Mouse (Mus musculus): ENCODE measurements around the gene Slc44a1. TPM values are rescaled to one million over a fixed set of nuclear protein-coding genes. Genes with fewer than 3 reads are reported as not detected.

The Slc44a1 gene
- polyA plus RNA-seq, 1 experiment from 2014 or later: 4.8 TPM

- Histone ChIP-seq H3K9ac (ENCODE audit: low read depth, low read length) (no peak overlapping the region), H3K9me3 (ENCODE audit: control insufficient read depth, low read length) (no peaks in the 10 kb centered on the region), H3K27me3 (replicated peaks; ENCODE audit: control insufficient read depth, insufficient read depth, low read length) (no peaks in the 10 kb centered on the region), H3K4me3 (ENCODE audit: low read length) (no peak overlapping the region), H3K27ac (ENCODE audit: low read depth, low read length) (no peak overlapping the region), H3K4me1 (ENCODE audit: control insufficient read depth, insufficient read depth, low read depth, low read length) (no peaks in the 10 kb centered on the region), H3K4me2 (ENCODE audit: low read length) (no peak overlapping the region), H3K36me3 (ENCODE audit: control insufficient read depth, insufficient read depth, low read length) (no peaks in the 10 kb centered on the region)
- WGBS: 84% methylated on average over 3 of the region's 3 CpGs
- no peak for ATAC-seq
Observed at GRCm38 (mm10) chr4:53458503-53458902, 18.3 kb downstream of the Slc44a1 start.

GRCm38 (mm10) chr4:53459697-53460096, 19.5 kb downstream of the Slc44a1 start:
- H3K27ac ChIP-seq (ENCODE audit: low read depth, low read length): no peak overlapping the region
- H3K4me2 ChIP-seq (ENCODE audit: low read length): no peak overlapping the region
- no peaks in the 10 kb centered on the region for H3K4me1 ChIP-seq (ENCODE audit: control insufficient read depth, insufficient read depth, low read depth, low read length)
- no peak overlapping the region for H3K9ac ChIP-seq (ENCODE audit: low read depth, low read length)
- no peak overlapping the region for H3K4me3 ChIP-seq (ENCODE audit: low read length)
- ATAC-seq: no peak
- no peaks in the 10 kb centered on the region for H3K27me3 ChIP-seq (replicated peaks; ENCODE audit: control insufficient read depth, insufficient read depth, low read length)
- no peaks in the 10 kb centered on the region for H3K9me3 ChIP-seq (ENCODE audit: control insufficient read depth, low read length)
- no peaks in the 10 kb centered on the region for H3K36me3 ChIP-seq (ENCODE audit: control insufficient read depth, insufficient read depth, low read length)
- 86% methylated on average over 7 of the region's 7 CpGs for WGBS

GRCm38 (mm10) chr4:53461026-53461425, 20.8 kb downstream of the Slc44a1 start:
- Histone ChIP-seq H3K9me3 (ENCODE audit: control insufficient read depth, low read length) (no peaks in the 10 kb centered on the region), H3K27me3 (replicated peaks; ENCODE audit: control insufficient read depth, insufficient read depth, low read length) (no peaks in the 10 kb centered on the region), H3K9ac (ENCODE audit: low read depth, low read length) (no peak overlapping the region), H3K36me3 (ENCODE audit: control insufficient read depth, insufficient read depth, low read length) (no peaks in the 10 kb centered on the region), H3K4me2 (ENCODE audit: low read length) (no peak overlapping the region), H3K4me3 (ENCODE audit: low read length) (no peak overlapping the region), H3K27ac (ENCODE audit: low read depth, low read length) (no peak overlapping the region), H3K4me1 (ENCODE audit: control insufficient read depth, insufficient read depth, low read depth, low read length) (no peaks in the 10 kb centered on the region)
- 69% methylated on average over 4 of the region's 4 CpGs for WGBS
- no peak for ATAC-seq

- no peak overlapping the region for H3K4me3 ChIP-seq (ENCODE audit: low read length)
- no peaks in the 10 kb centered on the region for H3K4me1 ChIP-seq (ENCODE audit: control insufficient read depth, insufficient read depth, low read depth, low read length)
- ATAC-seq: no peak
- no peak overlapping the region for H3K9ac ChIP-seq (ENCODE audit: low read depth, low read length)
- no peak overlapping the region for H3K4me2 ChIP-seq (ENCODE audit: low read length)
- no peak overlapping the region for H3K27ac ChIP-seq (ENCODE audit: low read depth, low read length)
- no peaks in the 10 kb centered on the region for H3K9me3 ChIP-seq (ENCODE audit: control insufficient read depth, low read length)
- WGBS: 83% methylated on average over 5 of the region's 5 CpGs
- H3K27me3 ChIP-seq (replicated peaks; ENCODE audit: control insufficient read depth, insufficient read depth, low read length): no peaks in the 10 kb centered on the region
- H3K36me3 ChIP-seq (ENCODE audit: control insufficient read depth, insufficient read depth, low read length): no peaks in the 10 kb centered on the region
Observed at GRCm38 (mm10) chr4:53462069-53462468, 21.9 kb downstream of the Slc44a1 start.

- ATAC-seq: no peak; the same call in 1 of the 2 replicates
- H3K27ac ChIP-seq (ENCODE audit: low read depth, low read length): no peak overlapping the region
- H3K4me1 ChIP-seq (ENCODE audit: control insufficient read depth, insufficient read depth, low read depth, low read length): no peaks in the 10 kb centered on the region
- WGBS: 87% methylated on average over 18 of the region's 18 CpGs
- H3K9me3 ChIP-seq (ENCODE audit: control insufficient read depth, low read length): no peaks in the 10 kb centered on the region
- H3K27me3 ChIP-seq (replicated peaks; ENCODE audit: control insufficient read depth, insufficient read depth, low read length): no peaks in the 10 kb centered on the region
- no peak overlapping the region for H3K9ac ChIP-seq (ENCODE audit: low read depth, low read length)
- no peaks in the 10 kb centered on the region for H3K36me3 ChIP-seq (ENCODE audit: control insufficient read depth, insufficient read depth, low read length)
- no peak overlapping the region for H3K4me2 ChIP-seq (ENCODE audit: low read length)
- H3K4me3 ChIP-seq (ENCODE audit: low read length): no peak overlapping the region
Observed at GRCm38 (mm10) chr4:53462505-53463251, 22.5 kb downstream of the Slc44a1 start.

- Histone ChIP-seq H3K36me3 (ENCODE audit: control insufficient read depth, insufficient read depth, low read length) (no peaks in the 10 kb centered on the region), H3K9ac (ENCODE audit: low read depth, low read length) (no peak overlapping the region), H3K9me3 (ENCODE audit: control insufficient read depth, low read length) (no peaks in the 10 kb centered on the region), H3K27ac (ENCODE audit: low read depth, low read length) (no peak overlapping the region), H3K4me2 (ENCODE audit: low read length) (no peak overlapping the region), H3K4me1 (ENCODE audit: control insufficient read depth, insufficient read depth, low read depth, low read length) (no peaks in the 10 kb centered on the region), H3K27me3 (replicated peaks; ENCODE audit: control insufficient read depth, insufficient read depth, low read length) (no peaks in the 10 kb centered on the region), H3K4me3 (ENCODE audit: low read length) (no peak overlapping the region)
- ATAC-seq: no peak
- 76% methylated on average over 1 of the region's 1 CpGs for WGBS
Observed at GRCm38 (mm10) chr4:53465887-53466286, 25.7 kb downstream of the Slc44a1 start.

- Histone ChIP-seq H3K27me3 (replicated peaks; ENCODE audit: control insufficient read depth, insufficient read depth, low read length) (no peaks in the 10 kb centered on the region), H3K4me1 (ENCODE audit: control insufficient read depth, insufficient read depth, low read depth, low read length) (no peaks in the 10 kb centered on the region)
- WGBS: 80% methylated on average over 6 of the region's 6 CpGs
Observed at GRCm38 (mm10) chr4:53469007-53469406, 28.8 kb downstream of the Slc44a1 start.

GRCm38 (mm10) chr4:53474109-53474508, 33.9 kb downstream of the Slc44a1 start:
- H3K9me3 ChIP-seq (ENCODE audit: control insufficient read depth, low read length): no peaks in the 10 kb centered on the region
- H3K4me1 ChIP-seq (ENCODE audit: control insufficient read depth, insufficient read depth, low read depth, low read length): peaks cover 5% of the 10 kb centered on the region
- H3K4me3 ChIP-seq (ENCODE audit: low read length): no peak overlapping the region
- no peak overlapping the region for H3K27ac ChIP-seq (ENCODE audit: low read depth, low read length)
- ATAC-seq: no peak
- H3K36me3 ChIP-seq (ENCODE audit: control insufficient read depth, insufficient read depth, low read length): no peaks in the 10 kb centered on the region
- no peak overlapping the region for H3K9ac ChIP-seq (ENCODE audit: low read depth, low read length)
- H3K27me3 ChIP-seq (replicated peaks; ENCODE audit: control insufficient read depth, insufficient read depth, low read length): no peaks in the 10 kb centered on the region
- H3K4me2 ChIP-seq (ENCODE audit: low read length): no peak overlapping the region

More at GRCm38 (mm10) chr4:53469007-53469406, 28.8 kb downstream of the Slc44a1 start:
- H3K9me3 ChIP-seq (ENCODE audit: control insufficient read depth, low read length): no peaks in the 10 kb centered on the region
- no peaks in the 10 kb centered on the region for H3K36me3 ChIP-seq (ENCODE audit: control insufficient read depth, insufficient read depth, low read length)
- no peak overlapping the region for H3K9ac ChIP-seq (ENCODE audit: low read depth, low read length)
- no peak overlapping the region for H3K4me2 ChIP-seq (ENCODE audit: low read length)
- no peak overlapping the region for H3K27ac ChIP-seq (ENCODE audit: low read depth, low read length)
- no peak for ATAC-seq
- no peak overlapping the region for H3K4me3 ChIP-seq (ENCODE audit: low read length)

- Histone ChIP-seq H3K4me1 (ENCODE audit: control insufficient read depth, insufficient read depth, low read depth, low read length) (peaks cover 5% of the 10 kb centered on the region), H3K27me3 (replicated peaks; ENCODE audit: control insufficient read depth, insufficient read depth, low read length) (no peaks in the 10 kb centered on the region), H3K4me2 (ENCODE audit: low read length) (no peak overlapping the region), H3K27ac (ENCODE audit: low read depth, low read length) (no peak overlapping the region), H3K9me3 (ENCODE audit: control insufficient read depth, low read length) (no peaks in the 10 kb centered on the region), H3K36me3 (ENCODE audit: control insufficient read depth, insufficient read depth, low read length) (no peaks in the 10 kb centered on the region), H3K9ac (ENCODE audit: low read depth, low read length) (no peak overlapping the region), H3K4me3 (ENCODE audit: low read length) (no peak overlapping the region)
- no peak for ATAC-seq
- 71% methylated on average over 20 of the region's 20 CpGs for WGBS
Observed at GRCm38 (mm10) chr4:53475230-53475952, 35.2 kb downstream of the Slc44a1 start.

Data from hindbrain, embryonic 16.5 days (tissue).